Mouse (Mus musculus) limb, embryonic 11.5 days (tissue): ENCODE results near the gene Wwc2. TPM values are rescaled to one million over a fixed set of nuclear protein-coding genes. Genes with fewer than 3 reads are reported as not detected.
A peak's percentile ranks its signal among the peaks of the same experiment; 100 is the strongest.

Source experiments
- ATAC-seq: fragments of 200-750 bp; cut with Nextera tagmentation; 2 replicates; pipeline ENCODE4 v1.8.0; 2017; ENCODE audit warnings: low read depth; ENCODE audit not compliant: insufficient number of reproducible peaks, low FRiP score, low TSS enrichment
- DNase-seq: peaks from one replicate; pipeline ENCODE4 v3.0.0-alpha.2; 2015; ENCODE audit warnings: low spot score
- H3K27ac ChIP-seq: fragments of 300-500 bp; sonication (generic); replicated peaks from 2 replicates; pipeline ENCODE4 v1.5.1; 2014; ENCODE audit warnings: low read depth, mild to moderate bottlenecking, low read length
- H3K27me3 ChIP-seq: fragments of 300-500 bp; sonication (generic); 2 replicates; pipeline ENCODE4 v1.6.1; 2014; ENCODE audit warnings: mild to moderate bottlenecking, low read length, mixed read lengths; ENCODE audit not compliant: control insufficient read depth, insufficient read depth
- H3K36me3 ChIP-seq: fragments of 300-500 bp; sonication (generic); 2 replicates; pipeline ENCODE4 v1.6.1; 2014; ENCODE audit warnings: mild to moderate bottlenecking, low read length, moderate library complexity, mixed read lengths; ENCODE audit not compliant: control insufficient read depth, insufficient read depth
- H3K4me1 ChIP-seq: fragments of 300-500 bp; sonication (generic); 2 replicates; pipeline ENCODE4 v1.6.1; 2014; ENCODE audit warnings: low read length, mixed read lengths; ENCODE audit not compliant: control insufficient read depth, insufficient read depth
- H3K4me2 ChIP-seq: fragments of 300-500 bp; sonication (generic); 2 replicates; pipeline ENCODE4 v1.6.1; 2014; ENCODE audit warnings: low read depth, mild to moderate bottlenecking, moderate library complexity; ENCODE audit not compliant: severe bottlenecking
- H3K4me3 ChIP-seq: fragments of 300-500 bp; sonication (generic); 2 replicates; pipeline ENCODE4 v1.5.1; 2014; ENCODE audit warnings: low read depth, low read length
- H3K9ac ChIP-seq: fragments of 300-500 bp; sonication (generic); 2 replicates; pipeline ENCODE4 v1.6.1; 2014; ENCODE audit warnings: mild to moderate bottlenecking, low read length
- H3K9me3 ChIP-seq: fragments of 300-500 bp; sonication (generic); 2 replicates; pipeline ENCODE4 v1.6.1; 2016; ENCODE audit warnings: low read length; ENCODE audit not compliant: control insufficient read depth
- WGBS: fragments of 180-500 bp; shearing (Covaris S2); extraction: QIAGEN DNeasy Blood & Tissue Kit; methylation state at CpG from one replicate; pipeline ENCODE4 v1.1.7; 2014; 5-methylcytosine and 5-hydroxymethylcytosine counted together
- polyA plus RNA-seq: library from polyadenylated mRNA; unstranded; fragments of >200 nt; fragmentation: Nextera tagmentation; extraction: Ambion mirVana; gene quantifications from 2 replicates; pipeline ENCODE4 v1.2.1, GENCODE M21; 2014

The Wwc2 gene
- polyA plus RNA-seq, 1 experiment from 2014 or later = 11.6 TPM

DNA sequence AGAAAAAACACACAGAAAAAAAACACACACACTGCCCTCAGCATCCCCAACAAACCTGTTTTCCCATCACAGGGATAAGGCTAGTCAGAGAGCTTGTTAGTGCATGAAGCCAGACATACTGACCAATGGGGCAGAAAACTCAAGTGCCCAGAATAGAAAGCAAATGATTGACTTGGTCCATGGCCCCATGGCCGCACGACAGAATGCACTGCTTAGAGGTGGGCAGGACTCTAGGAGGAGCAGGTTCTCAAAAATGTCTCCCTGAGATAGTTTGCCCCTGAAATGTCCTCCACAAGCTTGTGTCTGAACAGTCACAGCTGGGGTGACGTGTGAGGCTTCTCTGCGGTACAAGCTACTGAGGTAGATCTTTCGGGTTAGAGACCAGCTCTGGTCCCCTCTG is 20.1 kb downstream of the Wwc2 start:
- no peak for DNase-seq
- H3K4me3 ChIP-seq = no peak overlapping the region
- H3K9ac ChIP-seq = no peak overlapping the region
- whole genome bisulfite sequencing = 88% methylated on average over 5 of the region's 5 CpGs
- no peak overlapping the region for H3K27ac ChIP-seq
- no peaks in the 10 kb centered on the region for H3K36me3 ChIP-seq
- peaks cover 11% of the 10 kb centered on the region; the same call in 1 of the 2 replicates for H3K4me1 ChIP-seq
- no peaks in the 10 kb centered on the region for H3K27me3 ChIP-seq
- no peaks in the 10 kb centered on the region for H3K9me3 ChIP-seq
- no peak for ATAC-seq
- H3K4me2 ChIP-seq = no peak overlapping the region

DNA sequence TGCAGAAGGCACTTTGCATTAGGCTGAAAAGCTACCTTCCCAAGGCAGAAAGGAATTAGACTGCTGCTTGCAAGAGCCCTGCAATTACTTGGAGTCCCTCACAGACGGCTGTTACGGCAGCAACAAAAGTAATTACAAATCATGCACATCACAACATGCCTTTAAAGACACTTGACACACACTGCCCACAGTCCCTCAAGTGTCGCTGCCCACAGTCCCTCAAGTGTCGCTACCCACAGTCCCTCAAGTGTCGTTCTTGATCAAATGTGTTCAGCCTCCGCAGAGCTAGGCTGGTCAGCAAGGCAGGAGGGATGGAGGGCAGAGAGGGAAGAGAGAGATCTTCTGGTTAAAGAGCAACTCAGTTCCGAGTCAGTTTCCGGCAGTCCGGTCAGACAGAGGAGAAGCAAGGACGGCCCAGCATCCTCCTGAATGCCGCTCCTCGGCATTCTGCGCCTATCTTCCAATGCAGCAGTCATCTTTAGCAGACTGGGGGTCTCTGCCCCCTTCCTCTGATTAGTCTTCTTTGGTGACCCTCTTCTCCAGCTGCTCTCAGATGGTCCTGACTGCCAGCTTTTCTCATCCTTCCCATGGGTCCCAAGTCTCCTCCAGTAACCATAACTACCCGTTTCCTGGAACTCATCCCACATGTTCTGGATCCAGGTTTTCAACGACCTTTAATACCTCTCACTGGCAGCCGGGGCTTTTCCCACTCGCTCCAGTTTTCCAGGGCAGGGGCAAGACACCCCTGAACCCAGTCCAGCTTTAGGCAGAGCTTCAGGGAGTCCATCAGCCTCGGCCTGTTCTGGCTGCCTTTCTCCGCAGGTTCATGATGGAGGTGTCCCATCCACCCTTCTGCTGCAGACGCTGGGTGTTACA is 23.4 kb downstream of the Wwc2 start:
- no peak overlapping the region for H3K9ac ChIP-seq
- no peak for DNase-seq
- H3K4me2 ChIP-seq = no peak overlapping the region
- WGBS = 63% methylated on average over 20 of the region's 20 CpGs
- no peak overlapping the region for H3K27ac ChIP-seq
- no peaks in the 10 kb centered on the region for H3K27me3 ChIP-seq
- ATAC-seq = no peak
- no peaks in the 10 kb centered on the region for H3K36me3 ChIP-seq
- H3K9me3 ChIP-seq = no peaks in the 10 kb centered on the region
- H3K4me3 ChIP-seq = no peak overlapping the region
- H3K4me1 ChIP-seq = 0 out of 2 replicates have a peak, but pooled peaks cover 4% of the 10 kb centered on the region

GRCm38 (mm10) chr8:47962484-47962883 is 28.2 kb downstream of the Wwc2 start:
- no peaks in the 10 kb centered on the region for H3K36me3 ChIP-seq
- no peak for ATAC-seq
- no peak overlapping the region for H3K4me3 ChIP-seq
- no peaks in the 10 kb centered on the region for H3K9me3 ChIP-seq
- H3K9ac ChIP-seq = no peak overlapping the region
- WGBS = 89% methylated on average over 4 of the region's 4 CpGs
- no peaks in the 10 kb centered on the region for H3K27me3 ChIP-seq
- 0 out of 2 replicates have a peak, but pooled peaks cover 4% of the 10 kb centered on the region for H3K4me1 ChIP-seq
- no peak overlapping the region for H3K4me2 ChIP-seq
- no peak for DNase-seq
- no peak overlapping the region for H3K27ac ChIP-seq

DNA sequence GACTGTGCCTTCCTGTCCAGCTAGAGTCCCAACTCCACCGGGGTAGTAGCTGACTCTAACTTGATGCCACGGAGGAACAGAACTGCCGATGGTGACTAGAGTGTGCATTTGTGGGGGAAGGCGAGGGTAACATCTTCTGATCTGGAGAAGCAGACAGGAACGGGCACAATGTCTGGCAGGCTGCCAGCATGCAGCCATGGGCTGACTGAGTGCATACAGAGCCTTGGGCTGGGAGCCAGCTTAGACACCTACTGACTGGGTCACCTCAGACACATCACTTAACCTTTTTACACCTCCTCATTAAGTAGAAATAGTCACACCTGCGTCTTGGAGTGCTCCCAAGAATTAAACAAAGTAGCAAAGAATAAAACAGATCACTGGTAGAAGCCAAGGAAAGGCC is 28.7 kb downstream of the Wwc2 start:
- 88% methylated on average over 6 of the region's 6 CpGs for WGBS
- Histone ChIP-seq H3K9ac (no peak overlapping the region), H3K36me3 (no peaks in the 10 kb centered on the region), H3K27ac (no peak overlapping the region), H3K9me3 (no peaks in the 10 kb centered on the region), H3K4me2 (no peak overlapping the region), H3K27me3 (no peaks in the 10 kb centered on the region), H3K4me3 (no peak overlapping the region), H3K4me1 (no peaks in the 10 kb centered on the region)
- DNase-seq (no peak), ATAC-seq (no peak)

DNA sequence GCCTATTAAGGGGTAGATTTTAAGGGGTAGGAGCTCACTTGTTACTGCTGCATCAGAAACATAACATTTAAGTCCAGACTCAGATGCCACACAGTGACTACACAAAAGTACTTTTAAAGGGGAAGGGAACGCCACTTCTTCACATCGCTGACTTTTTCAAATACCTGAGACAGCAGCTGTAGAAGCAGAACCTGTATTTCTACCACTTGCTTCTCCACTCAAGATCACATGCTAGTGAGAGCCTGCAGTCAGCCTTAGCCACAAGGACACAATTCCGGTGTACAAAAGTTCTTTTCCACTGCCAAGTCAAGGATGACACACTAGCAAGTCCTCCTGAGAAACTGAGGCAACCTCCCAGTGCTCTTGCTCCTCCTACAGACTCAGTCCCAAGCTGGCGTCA is 33.2 kb downstream of the Wwc2 start:
- no peak overlapping the region for H3K4me2 ChIP-seq
- H3K4me1 ChIP-seq = no peaks in the 10 kb centered on the region
- DNase-seq = no peak
- H3K4me3 ChIP-seq = no peak overlapping the region
- WGBS = 91% methylated on average over 4 of the region's 4 CpGs
- no peaks in the 10 kb centered on the region for H3K9me3 ChIP-seq
- H3K27me3 ChIP-seq = no peaks in the 10 kb centered on the region
- ATAC-seq = no peak
- no peaks in the 10 kb centered on the region for H3K36me3 ChIP-seq
- no peak overlapping the region for H3K9ac ChIP-seq
- no peak overlapping the region for H3K27ac ChIP-seq

- H3K27ac ChIP-seq = no peak overlapping the region
- no peak overlapping the region for H3K9ac ChIP-seq
- DNase-seq = peak; percentile 36
- no peaks in the 10 kb centered on the region for H3K9me3 ChIP-seq
- H3K36me3 ChIP-seq = no peaks in the 10 kb centered on the region
- no peak for ATAC-seq
- H3K4me3 ChIP-seq = no peak overlapping the region
- 79% methylated on average over 7 of the region's 7 CpGs for WGBS
- H3K4me1 ChIP-seq = no peaks in the 10 kb centered on the region
- H3K4me2 ChIP-seq = no peak overlapping the region
- no peaks in the 10 kb centered on the region for H3K27me3 ChIP-seq
Observed at GRCm38 (mm10) chr8:47951380-47951932, 39.3 kb downstream of the Wwc2 start.

GRCm38 (mm10) chr8:47948836-47949235 is 41.9 kb downstream of the Wwc2 start:
- H3K9ac ChIP-seq = no peak overlapping the region
- no peaks in the 10 kb centered on the region for H3K36me3 ChIP-seq
- H3K9me3 ChIP-seq = no peaks in the 10 kb centered on the region
- DNase-seq (no peak), ATAC-seq (no peak)
- no peaks in the 10 kb centered on the region for H3K27me3 ChIP-seq
- no peak overlapping the region for H3K4me3 ChIP-seq
- H3K27ac ChIP-seq = no peak overlapping the region
- no peak overlapping the region for H3K4me2 ChIP-seq
- H3K4me1 ChIP-seq = no peaks in the 10 kb centered on the region
- WGBS = 82% methylated on average over 4 of the region's 4 CpGs

DNA sequence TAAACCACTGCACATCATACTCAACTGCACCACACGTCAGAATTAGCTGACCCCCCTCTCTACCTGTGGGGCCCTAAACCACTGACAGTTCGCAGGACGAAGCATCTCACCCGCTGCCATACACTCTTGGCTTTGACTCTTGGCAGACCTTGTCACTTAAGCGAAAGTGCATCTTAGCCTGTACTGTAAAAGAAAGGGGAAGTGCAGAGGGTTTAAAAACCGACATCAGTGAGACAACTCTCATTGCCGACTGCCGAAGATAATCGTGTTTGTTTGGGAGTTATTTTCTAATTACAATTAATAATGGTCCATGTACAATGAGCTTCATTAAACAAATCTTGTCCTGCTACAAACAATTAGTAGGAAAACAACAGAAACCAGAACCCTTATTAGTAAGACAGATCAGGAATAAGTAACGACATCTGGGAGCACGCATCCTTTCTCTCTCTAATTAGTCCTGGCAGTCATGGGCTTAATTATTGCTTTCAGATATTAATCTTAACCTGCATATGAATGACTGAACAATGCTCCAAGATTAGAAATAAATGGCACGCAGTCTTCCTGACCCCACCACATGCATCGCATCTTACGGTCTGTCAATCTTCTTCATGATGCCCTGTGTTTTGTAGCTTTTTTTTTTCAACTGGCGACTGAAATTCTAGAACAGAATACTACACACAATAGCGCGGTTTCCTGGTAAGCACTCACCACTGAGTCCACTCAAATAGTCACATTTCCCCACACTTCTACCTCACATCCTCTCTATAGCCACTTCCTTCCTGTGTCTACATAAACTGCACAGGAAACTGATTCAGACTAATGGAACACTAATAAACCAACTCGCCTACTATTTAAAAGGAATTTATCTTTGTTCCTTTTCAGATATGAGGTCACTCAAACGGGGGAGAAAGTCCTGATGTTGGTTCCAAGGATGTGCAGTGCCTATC is 42.8 kb downstream of the Wwc2 start:
- Histone ChIP-seq H3K9ac (no peak overlapping the region), H3K9me3 (no peaks in the 10 kb centered on the region), H3K4me3 (no peak overlapping the region), H3K4me1 (no peaks in the 10 kb centered on the region), H3K27me3 (no peaks in the 10 kb centered on the region), H3K27ac (no peak overlapping the region), H3K36me3 (no peaks in the 10 kb centered on the region), H3K4me2 (no peak overlapping the region)
- 77% methylated on average over 19 of the region's 19 CpGs for WGBS
- DNase-seq (no peak), ATAC-seq (no peak)
